Mouse (Mus musculus) yolk sac, embryonic 10.5 days (tissue): Measurements from ENCODE around the gene Mef2d.
A peak's percentile ranks its signal among the peaks of the same experiment; 100 is the strongest.

ENCODE experiments used
- DNase-seq: peaks from one replicate; pipeline ENCODE4 v3.0.0-alpha.2; 2017; ENCODE audit warnings: low spot score

The Mef2d gene

GRCm38 (mm10) chr3:88141787-88142523 lies at the start of gene Mef2d:
Gene Mef2d (plus strand): TSS chr3:88142372.
- DNase-seq, result peak; percentile 97

GRCm38 (mm10) chr3:88094126-88094525 lies 48.0 kb upstream of the Mef2d start:
- DNase-seq, result no peak

- no peak for DNase-seq
These were observed 44.5 kb upstream of the Mef2d start for GRCm38 (mm10) chr3:88097666-88098065.

- no peak for DNase-seq
These were observed 41.9 kb upstream of the Mef2d start for GRCm38 (mm10) chr3:88100251-88100650.

GRCm38 (mm10) chr3:88101736-88102135 lies 40.4 kb upstream of the Mef2d start:
- DNase-seq, result no peak

- DNase-seq, result no peak
These were observed 40.0 kb upstream of the Mef2d start for GRCm38 (mm10) chr3:88102196-88102595.

- no peak for DNase-seq
These were observed 39.6 kb upstream of the Mef2d start for GRCm38 (mm10) chr3:88102611-88103010.

GRCm38 (mm10) chr3:88106126-88106525 lies 36.0 kb upstream of the Mef2d start:
- DNase-seq, result no peak

GRCm38 (mm10) chr3:88109126-88109525 lies 33.0 kb upstream of the Mef2d start:
- DNase-seq, result no peak

- DNase-seq, result no peak
These were observed 27.8 kb upstream of the Mef2d start for GRCm38 (mm10) chr3:88114396-88114795.

GRCm38 (mm10) chr3:88120117-88120651 lies 22.0 kb upstream of the Mef2d start:
- no peak for DNase-seq

GRCm38 (mm10) chr3:88121164-88122131 lies 20.7 kb upstream of the Mef2d start:
- no peak for DNase-seq

GRCm38 (mm10) chr3:88125195-88125594 lies 17.0 kb upstream of the Mef2d start:
- DNase-seq, result no peak

- DNase-seq, result no peak
These were observed 16.0 kb upstream of the Mef2d start for GRCm38 (mm10) chr3:88126181-88126580.

- DNase-seq, result no peak
These were observed 14.5 kb upstream of the Mef2d start for GRCm38 (mm10) chr3:88127636-88128035.

- DNase-seq, result no peak
These were observed 14.1 kb upstream of the Mef2d start for GRCm38 (mm10) chr3:88128056-88128455.

- DNase-seq, result no peak
These were observed 13.2 kb upstream of the Mef2d start for GRCm38 (mm10) chr3:88129006-88129405.

- DNase-seq, result no peak
These were observed 11.1 kb upstream of the Mef2d start for GRCm38 (mm10) chr3:88131071-88131470.

GRCm38 (mm10) chr3:88132492-88132891 lies 9.7 kb upstream of the Mef2d start:
- DNase-seq, result no peak

GRCm38 (mm10) chr3:88133187-88133771 lies 8.9 kb upstream of the Mef2d start:
- DNase-seq, result no peak

- DNase-seq, result no peak
These were observed 5.8 kb upstream of the Mef2d start for GRCm38 (mm10) chr3:88136346-88136745.

GRCm38 (mm10) chr3:88136945-88137494 lies 5.2 kb upstream of the Mef2d start:
- DNase-seq, result no peak
